Mouse (Mus musculus) liver, adult 2 months (tissue): ENCODE measurements at regions not wholly inside any gene's neighbourhood (a gene's known extent, or its start where the extent isn't known, plus 50 kb on each side); places are given as distances from the start of the nearest gene placed in this dataset.

ENCODE experiments used
- DNase-seq: peaks from one replicate; pipeline ENCODE4 v3.0.0-alpha.2; 2011; ENCODE audit warnings: low read depth, low spot score; ENCODE audit errors: extremely low read depth
- H3K27ac ChIP-seq: fragments of 200-500 bp; replicated peaks from 2 replicates; pipeline ENCODE4 v1.5.1; 2012; ENCODE audit warnings: low read depth, mild to moderate bottlenecking, control low read depth, inconsistent platforms, low read length; ENCODE audit not compliant: insufficient read depth
- H3K27me3 ChIP-seq: fragments of 200-500 bp; 2 replicates; pipeline ENCODE4 v1.6.1; 2012; ENCODE audit warnings: mild to moderate bottlenecking, moderate library complexity, low read length, inconsistent platforms; ENCODE audit not compliant: control insufficient read depth, insufficient read depth
- H3K36me3 ChIP-seq: fragments of 200-500 bp; 2 replicates; pipeline ENCODE4 v1.6.1; 2012; ENCODE audit warnings: low read length, inconsistent platforms; ENCODE audit not compliant: control insufficient read depth, insufficient read depth
- H3K4me1 ChIP-seq: fragments of 200-500 bp; 2 replicates; pipeline ENCODE4 v1.6.1; 2011; ENCODE audit warnings: low read length; ENCODE audit not compliant: control insufficient read depth, insufficient read depth
- H3K4me3 ChIP-seq: fragments of 200-500 bp; 2 replicates; pipeline ENCODE4 v1.5.1; 2011; ENCODE audit warnings: low read depth, mild to moderate bottlenecking, control low read depth, low read length, moderate library complexity; ENCODE audit not compliant: insufficient read depth
- H3K79me2 ChIP-seq: fragments of 200-500 bp; 2 replicates; pipeline ENCODE4 v1.6.1; 2012; ENCODE audit warnings: inconsistent platforms, mild to moderate bottlenecking, low read length, moderate library complexity; ENCODE audit not compliant: control insufficient read depth, insufficient read depth
- H3K9ac ChIP-seq: fragments of 200-500 bp; 2 replicates; pipeline ENCODE4 v1.6.1; 2012; ENCODE audit warnings: low read depth, mild to moderate bottlenecking, control low read depth, inconsistent platforms, low read length
- CTCF ChIP-seq: fragments of 200-500 bp; IDR thresholded peaks from 2 replicates; pipeline ENCODE4 v1.5.1; 2011; ENCODE audit warnings: low read depth, low read length, control low read depth
- POLR2A ChIP-seq: fragments of 200-500 bp; IDR thresholded peaks from 2 replicates; pipeline ENCODE4 v1.6.1; 2011; ENCODE audit warnings: low read length, control low read depth; ENCODE audit not compliant: insufficient read depth; ENCODE audit errors: extremely low read depth
- WGBS: fragments of 180-500 bp; shearing (Covaris S2); methylation state at CpG from one replicate; pipeline ENCODE4 v1.1.7; 2018; 5-methylcytosine and 5-hydroxymethylcytosine counted together

GRCm38 (mm10) chrX:23417525-23417924, 52.6 kb upstream of the Klhl13 start:
- Histone ChIP-seq H3K27ac (no peak overlapping the region), H3K36me3 (no peaks in the 10 kb centered on the region), H3K4me3 (no peak overlapping the region), H3K4me1 (no peaks in the 10 kb centered on the region), H3K9ac (no peak overlapping the region), H3K27me3 (no peaks in the 10 kb centered on the region), H3K79me2 (no peaks in the 10 kb centered on the region)
- DNase-seq, result no peak
- 26% methylated on average over 1 of the region's 1 CpGs for WGBS
- no peak for TF ChIP-seq POLR2A
- TF ChIP-seq CTCF, result no peak
